Mouse (Mus musculus) 3T3-L1 (cell line): ENCODE data around the gene Mkrn3.

Experiments
- DNase-seq: peaks from one replicate; pipeline ENCODE4 v3.0.0-alpha.2; 2015; ENCODE audit warnings: low read depth, low spot score

The Mkrn3 gene

GRCm38 (mm10) chr7:62419493-62420360 is at the start of gene Mkrn3:
Mkrn3 (minus strand) TSS chr7:62420139.
- DNase-seq: peak; percentile 85

- DNase-seq: peak; percentile 81
Observed at GRCm38 (mm10) chr7:62463878-62464755, 44.2 kb upstream of the Mkrn3 start, which contains the start of gene Peg12. Peg12 (minus strand) TSS chr7:62464510.

GRCm38 (mm10) chr7:62463007-62463877 is 43.3 kb upstream of the Mkrn3 start:
- DNase-seq: peak; percentile 48

GRCm38 (mm10) chr7:62462229-62463006 is 42.5 kb upstream of the Mkrn3 start:
- peak; percentile 13 for DNase-seq

GRCm38 (mm10) chr7:62452353-62452752 is 32.4 kb upstream of the Mkrn3 start:
- no peak for DNase-seq

- DNase-seq: no peak
Observed at GRCm38 (mm10) chr7:62445431-62446165, 25.7 kb upstream of the Mkrn3 start.

GRCm38 (mm10) chr7:62436394-62436793 is 16.5 kb upstream of the Mkrn3 start:
- DNase-seq: peak; percentile 59

- DNase-seq: peak; percentile 68
Observed at GRCm38 (mm10) chr7:62433243-62433642, 13.3 kb upstream of the Mkrn3 start.

- peak; percentile 75 for DNase-seq
Observed at GRCm38 (mm10) chr7:62428337-62428736, 8.4 kb upstream of the Mkrn3 start.

GRCm38 (mm10) chr7:62423210-62423609 is 3.3 kb upstream of the Mkrn3 start:
- no peak for DNase-seq

- DNase-seq: peak; percentile 14
Observed at GRCm38 (mm10) chr7:62420566-62420965, 627 bp upstream of the Mkrn3 start.

- no peak for DNase-seq
Observed at GRCm38 (mm10) chr7:62419105-62419492, 840 bp downstream of the Mkrn3 start.

GRCm38 (mm10) chr7:62418346-62418745 is 1.6 kb downstream of the Mkrn3 start:
- DNase-seq: no peak

GRCm38 (mm10) chr7:62416173-62416572 is 3.8 kb downstream of the Mkrn3 start:
- no peak for DNase-seq

- DNase-seq: no peak
Observed at GRCm38 (mm10) chr7:62415222-62415621, 4.7 kb downstream of the Mkrn3 start.

GRCm38 (mm10) chr7:62407803-62408202 is 12.1 kb downstream of the Mkrn3 start:
- no peak for DNase-seq

GRCm38 (mm10) chr7:62406573-62407050 is 13.3 kb downstream of the Mkrn3 start:
- DNase-seq: no peak

- DNase-seq: no peak
Observed at GRCm38 (mm10) chr7:62392202-62392601, 27.7 kb downstream of the Mkrn3 start.

- DNase-seq: peak; percentile 43
Observed at GRCm38 (mm10) chr7:62388291-62388690, 31.6 kb downstream of the Mkrn3 start.

- DNase-seq: peak; percentile 82
Observed at GRCm38 (mm10) chr7:62382391-62382790, 37.5 kb downstream of the Mkrn3 start.
